Comparison of ENCODE assay signal across 8 mouse cellular contexts in the genomic region with DNA sequence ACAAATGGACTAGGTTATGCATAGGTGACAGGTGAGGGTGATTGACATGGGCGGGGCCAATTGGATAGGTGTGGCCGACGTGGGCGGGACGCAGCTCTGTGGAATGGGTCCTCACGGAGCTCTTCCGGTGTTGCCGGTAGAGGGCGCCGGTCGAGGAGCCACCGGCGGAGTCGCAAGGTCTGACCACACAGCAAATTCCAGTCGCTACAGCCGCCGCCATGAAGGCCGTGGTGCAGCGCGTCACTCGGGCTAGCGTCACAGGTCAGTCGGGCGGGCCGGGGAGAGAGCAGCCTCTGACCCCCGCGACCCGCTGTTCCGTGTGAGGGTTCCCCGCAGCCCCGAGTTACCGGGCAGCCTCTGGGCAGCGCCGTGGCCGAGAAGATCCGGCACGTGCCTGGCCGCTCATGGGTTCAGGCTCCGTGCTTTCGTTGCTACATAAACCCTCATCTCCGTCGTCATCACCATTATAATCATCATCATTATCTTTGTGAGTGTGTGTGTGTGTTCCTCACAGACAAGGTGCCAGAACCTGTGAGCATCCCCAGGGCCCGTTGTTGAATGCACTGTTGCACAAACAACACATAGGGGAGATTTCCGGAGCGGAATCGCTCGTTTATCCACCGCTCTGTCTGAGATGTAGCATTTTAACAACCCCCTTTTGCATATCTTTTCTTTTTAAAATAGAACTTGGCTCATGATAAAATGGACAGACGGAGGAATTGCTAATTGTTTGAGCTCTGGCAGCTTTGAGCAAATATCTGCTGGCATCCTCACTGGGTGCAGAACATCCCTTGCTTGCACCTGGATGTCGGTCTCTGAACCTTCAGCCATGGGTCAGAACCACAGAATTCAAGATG. TPM values are rescaled to one million over a fixed set of nuclear protein-coding genes. Genes with fewer than 3 reads are reported as not detected.
DNase-seq lines count a peak whose midpoint lies in the region; ATAC-seq lines count a peak whose summit lies in the region.

Dtd1 (plus strand) TSS at position 67 of the 857 bp plus-strand sequence.

- H3K9ac ChIP-seq in hindbrain, embryonic 14.5 days: peak within 1 kb of the TSS; percentile 92

- 0 out of 2 replicates have a peak, but pooled peaks cover 3% of the 10 kb centered on the region for H3K4me1 ChIP-seq in hindbrain, embryonic 14.5 days (replicated peaks; ENCODE audit: control insufficient read depth, insufficient read depth, low read length)

- no peaks in the 10 kb centered on the region for H3K36me3 ChIP-seq in hindbrain, embryonic 14.5 days (replicated peaks; ENCODE audit: control insufficient read depth, insufficient read depth)

- 2% methylated on average over 50 of the region's 50 CpGs for WGBS in hindbrain, embryonic 14.5 days

- H3K4me3 ChIP-seq in hindbrain, embryonic 14.5 days (replicated peaks; ENCODE audit: low read length): peak within 1 kb of the TSS; percentile 66

- peak; percentile 89 for DNase-seq in R1 (ENCODE audit: low read depth, low spot score)
- DNase-seq in cerebellum, postnatal 25 days: peak; percentile 94 to 97
- DNase-seq in frontal cortex, postnatal 25 days (ENCODE audit: low spot score in 2 of 2): peak; percentile 80 to 82
- DNase-seq in hindbrain, embryonic 14.5 days (ENCODE audit: low spot score): peak; percentile 83
- DNase-seq in left cerebral cortex, adult 11 months (ENCODE audit: low spot score): peak; percentile 83
- peak; percentile 90 to 92 for DNase-seq in lung, postnatal 4 days
- peak; percentile 67 for DNase-seq in retina, postnatal 7 days (ENCODE audit: low read depth, low spot score)
- DNase-seq in urinary bladder, adult 2 months (ENCODE audit: low spot score): peak; percentile 79

- H3K27ac ChIP-seq in hindbrain, embryonic 14.5 days: peak within 1 kb of the TSS; percentile 82

- H3K4me2 ChIP-seq in hindbrain, embryonic 14.5 days (replicated peaks): peak within 1 kb of the TSS; percentile 57

- H3K27me3 ChIP-seq in hindbrain, embryonic 14.5 days (ENCODE audit: control insufficient read depth, insufficient read depth, low read length): no peaks in the 10 kb centered on the region

- peak; percentile 91 for ATAC-seq in hindbrain, embryonic 14.5 days (ENCODE audit: low FRiP score)

- no peaks in the 10 kb centered on the region for H3K9me3 ChIP-seq in hindbrain, embryonic 14.5 days (ENCODE audit: control insufficient read depth, low read length)

RNA-seq across cellular contexts. Expression of gene Dtd1, which starts in this region (rescaled TPM):
- 120 and 128 TPM in 2 replicates for polyA plus RNA-seq in hindbrain, embryonic 14.5 days (2014; fragmentation: Nextera tagmentation; extraction: Ambion mirVana)
- polyA plus RNA-seq in urinary bladder, adult 2 months (2012; rRNA removed): 21.6 and 24.7 TPM in 2 replicates

Comparison
In these comparisons a context has a peak if more than half of its experiments do, and no peak if none do; other contexts are left out.
1. Peak in every context shown above with its lines: DNase-seq, ATAC-seq, H3K4me3 ChIP-seq and H3K27ac ChIP-seq.